Mouse (Mus musculus) forebrain, embryonic 14.5 days (tissue): ENCODE data around the gene 4931409K22Rik. TPM values are rescaled to one million over a fixed set of nuclear protein-coding genes. Genes with fewer than 3 reads are reported as not detected.
A peak's percentile ranks its signal among the peaks of the same experiment; 100 is the strongest.

ENCODE experiments used
- ATAC-seq: fragments of 200-750 bp; cut with Nextera tagmentation; 2 replicates; pipeline ENCODE4 v1.8.0; 2017; ENCODE audit warnings: mild to moderate bottlenecking, moderate library complexity
- DNase-seq: peaks from one replicate; pipeline ENCODE4 v3.0.0-alpha.2; 2015; ENCODE audit warnings: low spot score
- H3K27ac ChIP-seq: fragments of 300-500 bp; sonication (generic); 2 replicates; pipeline ENCODE4 v1.5.1; 2014; ENCODE audit warnings: low read depth, mild to moderate bottlenecking, control low read depth, low read length, moderate library complexity
- H3K27me3 ChIP-seq: fragments of 300-500 bp; sonication (generic); replicated peaks from 2 replicates; pipeline ENCODE4 v1.6.1; 2014; ENCODE audit warnings: low read length, control low read depth, mixed read lengths; ENCODE audit not compliant: control insufficient read depth, insufficient read depth
- H3K36me3 ChIP-seq: fragments of 300-500 bp; sonication (generic); 2 replicates; pipeline ENCODE4 v1.6.1; 2014; ENCODE audit warnings: low read length, control low read depth; ENCODE audit not compliant: control insufficient read depth, insufficient read depth
- H3K4me1 ChIP-seq: fragments of 300-500 bp; sonication (generic); 2 replicates; pipeline ENCODE4 v1.6.1; 2014; ENCODE audit warnings: antibody characterized with exemption, low read length, control low read depth; ENCODE audit not compliant: control insufficient read depth, insufficient read depth
- H3K4me2 ChIP-seq: fragments of 300-500 bp; sonication (generic); 2 replicates; pipeline ENCODE4 v1.6.1; 2014; ENCODE audit warnings: mild to moderate bottlenecking, control low read depth, low read length
- H3K4me3 ChIP-seq: fragments of 300-500 bp; sonication (generic); 2 replicates; pipeline ENCODE4 v1.5.1; 2014; ENCODE audit warnings: low read depth, low read length, control low read depth
- H3K9ac ChIP-seq: fragments of 300-500 bp; sonication (generic); 2 replicates; pipeline ENCODE4 v1.6.1; 2014; ENCODE audit warnings: mild to moderate bottlenecking, low read length, control low read depth, moderate library complexity
- H3K9me3 ChIP-seq: fragments of 300-500 bp; sonication (generic); replicated peaks from 2 replicates; pipeline ENCODE4 v1.6.1; 2016; ENCODE audit warnings: low read length, control low read depth, mixed read lengths; ENCODE audit not compliant: control insufficient read depth
- WGBS: fragments of 180-500 bp; shearing (Covaris S2); extraction: QIAGEN DNeasy Blood & Tissue Kit; methylation state at CpG from one replicate; pipeline ENCODE4 v1.1.7; 2014; 5-methylcytosine and 5-hydroxymethylcytosine counted together
- polyA plus RNA-seq: library from polyadenylated mRNA; unstranded; fragments of >200 nt; fragmentation: Nextera tagmentation; extraction: Ambion mirVana; gene quantifications from 2 replicates; pipeline ENCODE4 v1.2.1, GENCODE M21; 2014

The 4931409K22Rik gene
- polyA plus RNA-seq, 1 experiment from 2014 or later: 0.06 TPM

- 3% methylated on average over 34 of the region's 34 CpGs for WGBS
- no peak overlapping the region for H3K27ac ChIP-seq
Measured at GRCm38 (mm10) chr5:24525360-24526189, 31.0 kb downstream of the 4931409K22Rik start.

GRCm38 (mm10) chr5:24524522-24524921, 32.1 kb downstream of the 4931409K22Rik start:
- no peak overlapping the region for H3K4me2 ChIP-seq
- no peak overlapping the region for H3K9ac ChIP-seq
- WGBS: 13% methylated on average over 4 of the region's 4 CpGs
- no peak overlapping the region for H3K27ac ChIP-seq
- DNase-seq: no peak
- ATAC-seq: no peak
- no peak overlapping the region for H3K4me3 ChIP-seq
- H3K36me3 ChIP-seq: no peaks in the 10 kb centered on the region
- H3K4me1 ChIP-seq: peaks cover 9% of the 10 kb centered on the region
- H3K27me3 ChIP-seq: peaks cover 75% of the 10 kb centered on the region
- no peaks in the 10 kb centered on the region for H3K9me3 ChIP-seq

More at GRCm38 (mm10) chr5:24525360-24526189, 31.0 kb downstream of the 4931409K22Rik start:
- DNase-seq (no peak), ATAC-seq (no peak)
- Histone ChIP-seq H3K27me3 (peaks cover 80% of the 10 kb centered on the region), H3K4me2 (peak overlapping the region; percentile 87), H3K4me3 (peak overlapping the region; percentile 39), H3K9ac (peak overlapping the region; percentile 53; the same call in 1 of the 2 replicates), H3K36me3 (no peaks in the 10 kb centered on the region), H3K9me3 (no peaks in the 10 kb centered on the region), H3K4me1 (peaks cover 9% of the 10 kb centered on the region)

GRCm38 (mm10) chr5:24523806-24524205, 32.8 kb downstream of the 4931409K22Rik start:
- ATAC-seq (no peak), DNase-seq (no peak)

GRCm38 (mm10) chr5:24521366-24521765, 35.2 kb downstream of the 4931409K22Rik start:
- Histone ChIP-seq H3K36me3 (no peaks in the 10 kb centered on the region), H3K4me3 (no peak overlapping the region), H3K27me3 (peaks cover 48% of the 10 kb centered on the region), H3K4me1 (peaks cover 4% of the 10 kb centered on the region), H3K9ac (no peak overlapping the region), H3K4me2 (no peak overlapping the region), H3K9me3 (no peaks in the 10 kb centered on the region), H3K27ac (no peak overlapping the region)
- ATAC-seq (no peak), DNase-seq (no peak)
- 67% methylated on average over 8 of the region's 8 CpGs for WGBS

More at GRCm38 (mm10) chr5:24523806-24524205, 32.8 kb downstream of the 4931409K22Rik start:
- 33% methylated on average over 8 of the region's 8 CpGs for WGBS
- no peak overlapping the region for H3K27ac ChIP-seq
- H3K9me3 ChIP-seq: no peaks in the 10 kb centered on the region
- H3K27me3 ChIP-seq: peaks cover 68% of the 10 kb centered on the region
- no peak overlapping the region for H3K4me3 ChIP-seq
- no peaks in the 10 kb centered on the region for H3K36me3 ChIP-seq
- H3K4me1 ChIP-seq: peaks cover 9% of the 10 kb centered on the region
- no peak overlapping the region for H3K9ac ChIP-seq
- no peak overlapping the region for H3K4me2 ChIP-seq

- no peak for ATAC-seq
- H3K27me3 ChIP-seq: no peaks in the 10 kb centered on the region
- DNase-seq: no peak
- no peaks in the 10 kb centered on the region for H3K4me1 ChIP-seq
- no peak overlapping the region for H3K9ac ChIP-seq
- H3K4me2 ChIP-seq: no peak overlapping the region
- H3K4me3 ChIP-seq: no peak overlapping the region
- no peaks in the 10 kb centered on the region for H3K9me3 ChIP-seq
- no peaks in the 10 kb centered on the region for H3K36me3 ChIP-seq
- WGBS: 66% methylated on average over 8 of the region's 8 CpGs
- no peak overlapping the region for H3K27ac ChIP-seq
Measured at GRCm38 (mm10) chr5:24512271-24512670, 44.3 kb downstream of the 4931409K22Rik start.

GRCm38 (mm10) chr5:24510635-24511034, 46.0 kb downstream of the 4931409K22Rik start:
- no peaks in the 10 kb centered on the region for H3K4me1 ChIP-seq
- WGBS: 66% methylated on average over 11 of the region's 11 CpGs
- no peak overlapping the region for H3K4me3 ChIP-seq

GRCm38 (mm10) chr5:24508406-24508805, 48.2 kb downstream of the 4931409K22Rik start:
- Histone ChIP-seq H3K4me2 (no peak overlapping the region), H3K4me3 (no peak overlapping the region), H3K27me3 (peaks cover 16% of the 10 kb centered on the region), H3K36me3 (no peaks in the 10 kb centered on the region), H3K9ac (no peak overlapping the region), H3K4me1 (no peaks in the 10 kb centered on the region; the same call in 1 of the 2 replicates), H3K27ac (no peak overlapping the region), H3K9me3 (no peaks in the 10 kb centered on the region)
- 89% methylated on average over 7 of the region's 7 CpGs for WGBS
- DNase-seq (no peak), ATAC-seq (no peak)

More at GRCm38 (mm10) chr5:24510635-24511034, 46.0 kb downstream of the 4931409K22Rik start:
- Histone ChIP-seq H3K9ac (no peak overlapping the region), H3K27me3 (no peaks in the 10 kb centered on the region), H3K27ac (no peak overlapping the region), H3K36me3 (no peaks in the 10 kb centered on the region), H3K4me2 (no peak overlapping the region), H3K9me3 (no peaks in the 10 kb centered on the region)
- ATAC-seq: no peak
- no peak for DNase-seq

GRCm38 (mm10) chr5:24505513-24505912, 51.1 kb downstream of the 4931409K22Rik start:
- Histone ChIP-seq H3K4me3 (no peak overlapping the region), H3K36me3 (peaks cover 24% of the 10 kb centered on the region), H3K27me3 (peaks cover 18% of the 10 kb centered on the region), H3K27ac (no peak overlapping the region), H3K4me2 (no peak overlapping the region), H3K9me3 (no peaks in the 10 kb centered on the region), H3K9ac (no peak overlapping the region), H3K4me1 (no peaks in the 10 kb centered on the region; the same call in 1 of the 2 replicates)
- no peak for DNase-seq
- 40% methylated on average over 2 of the region's 2 CpGs for WGBS
- no peak for ATAC-seq

GRCm38 (mm10) chr5:24502786-24503185, 53.8 kb downstream of the 4931409K22Rik start:
- no peaks in the 10 kb centered on the region for H3K9me3 ChIP-seq
- H3K4me1 ChIP-seq: peaks cover 9% of the 10 kb centered on the region
- H3K4me2 ChIP-seq: no peak overlapping the region
- no peak overlapping the region for H3K9ac ChIP-seq
- no peak overlapping the region for H3K4me3 ChIP-seq
- peaks cover 18% of the 10 kb centered on the region for H3K27me3 ChIP-seq
- H3K36me3 ChIP-seq: peaks cover 45% of the 10 kb centered on the region
- ATAC-seq (no peak), DNase-seq (no peak)
- WGBS: 75% methylated on average over 4 of the region's 4 CpGs
- no peak overlapping the region for H3K27ac ChIP-seq
